Mouse (Mus musculus) bone marrow, adult 2 months (tissue): ENCODE results near the gene Nes. TPM values are rescaled to one million over a fixed set of nuclear protein-coding genes. Genes with fewer than 3 reads are reported as not detected.

Experiments used
- H3K27ac ChIP-seq: fragments of 200-500 bp; 2 replicates; pipeline ENCODE4 v1.5.1; 2012; ENCODE audit warnings: low read depth, mild to moderate bottlenecking, control low read depth, inconsistent platforms, low read length; ENCODE audit not compliant: control insufficient read depth, poor library complexity, insufficient read depth
- H3K4me1 ChIP-seq: fragments of 200-500 bp; 2 replicates; pipeline ENCODE4 v1.6.1; 2011; ENCODE audit warnings: low read length; ENCODE audit not compliant: control insufficient read depth, insufficient read depth
- H3K4me3 ChIP-seq: fragments of 200-500 bp; replicated peaks from 2 replicates; pipeline ENCODE3; 2011; ENCODE audit warnings: mild to moderate bottlenecking, low read depth, low read length, control low read depth; ENCODE audit not compliant: control insufficient read depth
- CTCF ChIP-seq: fragments of 200-500 bp; IDR thresholded peaks from 2 replicates; pipeline ENCODE4 v1.5.1; 2011; ENCODE audit warnings: low read length, control low read depth; ENCODE audit not compliant: control insufficient read depth, insufficient read depth
- POLR2A ChIP-seq: fragments of 200-500 bp; IDR thresholded peaks from 2 replicates; pipeline ENCODE4 v1.6.1; 2011; ENCODE audit warnings: low read depth, mild to moderate bottlenecking, control low read depth, low read length, borderline replicate concordance; ENCODE audit not compliant: control insufficient read depth
- WGBS: fragments of 180-500 bp; shearing (Covaris S2); methylation state at CpG from one replicate; pipeline ENCODE4 v1.1.7; 2018; 5-methylcytosine and 5-hydroxymethylcytosine counted together
- polyA plus RNA-seq: library from polyadenylated mRNA; stranded (reverse); fragments of >200 nt; gene quantifications from 2 replicates; pipeline ENCODE4 v1.2.4, GENCODE M21; 2011; ENCODE audit warnings: low replicate concordance; ENCODE audit not compliant: missing spikeins, insufficient read depth, insufficient read length

Gene Nes
- polyA plus RNA-seq: 0.41 and 0.67 TPM in 2 replicates

DNA sequence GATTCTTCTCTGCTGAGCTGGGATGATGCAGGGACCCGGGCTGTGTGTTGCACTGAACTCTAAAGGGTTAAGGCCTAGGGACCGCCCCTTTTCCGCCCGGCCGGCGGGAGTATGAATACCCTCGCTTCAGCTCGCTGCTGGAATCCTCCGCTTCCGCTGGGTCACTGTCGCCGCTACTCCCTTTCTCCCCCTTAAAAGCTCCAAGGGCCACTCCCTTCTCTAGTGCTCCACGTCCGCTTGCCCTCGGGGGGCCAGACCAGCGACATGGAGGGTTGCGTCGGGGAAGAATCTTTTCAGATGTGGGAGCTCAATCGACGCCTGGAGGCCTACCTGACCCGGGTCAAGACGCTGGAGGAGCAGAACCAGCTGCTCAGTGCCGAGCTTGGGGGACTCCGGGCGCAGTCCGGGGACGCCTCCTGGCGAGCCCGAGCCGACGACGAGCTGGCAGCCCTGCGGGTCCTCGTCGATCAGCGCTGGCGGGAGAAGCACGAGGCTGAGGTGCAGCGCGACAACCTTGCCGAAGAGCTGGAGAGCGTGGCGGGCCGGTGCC is at the start of gene Nes:
Nes (plus strand) TSS at position 140 of the 550 bp plus-strand sequence.
- Histone ChIP-seq H3K4me1 (no peaks in the 10 kb centered on the region), H3K27ac (no peak within 1 kb of the TSS; the same call in 1 of the 2 replicates), H3K4me3 (no peak within 1 kb of the TSS)
- TF ChIP-seq CTCF: no peak
- no peak for TF ChIP-seq POLR2A
- WGBS: 2% methylated on average over 44 of the region's 44 CpGs

DNA sequence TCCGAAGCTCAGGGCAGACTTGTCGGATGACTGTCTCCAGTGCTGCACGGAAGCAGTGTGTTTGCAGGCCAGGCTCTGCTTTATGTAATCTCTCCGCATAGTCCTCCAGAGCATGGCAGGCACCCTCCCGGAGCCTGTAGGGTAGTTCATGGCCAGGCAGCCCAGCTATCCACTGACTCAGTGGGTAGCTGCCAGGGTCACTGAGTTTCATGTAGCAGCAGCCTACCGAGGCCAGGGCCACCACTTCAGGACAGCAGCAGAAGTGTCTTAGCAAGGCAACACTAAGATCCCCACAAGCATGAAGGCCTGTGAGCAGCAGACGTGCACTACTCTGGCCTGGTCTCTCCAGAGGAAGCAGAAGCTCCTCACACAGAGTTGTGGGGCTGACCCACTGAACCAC is 45.9 kb upstream of the Nes start:
- peaks cover 1% of the 10 kb centered on the region; the same call in 1 of the 2 replicates for H3K4me1 ChIP-seq
- 91% methylated on average over 7 of the region's 7 CpGs for WGBS
- H3K27ac ChIP-seq: no peak overlapping the region
- TF ChIP-seq POLR2A: no peak
- TF ChIP-seq CTCF: no peak
- H3K4me3 ChIP-seq: no peak overlapping the region

DNA sequence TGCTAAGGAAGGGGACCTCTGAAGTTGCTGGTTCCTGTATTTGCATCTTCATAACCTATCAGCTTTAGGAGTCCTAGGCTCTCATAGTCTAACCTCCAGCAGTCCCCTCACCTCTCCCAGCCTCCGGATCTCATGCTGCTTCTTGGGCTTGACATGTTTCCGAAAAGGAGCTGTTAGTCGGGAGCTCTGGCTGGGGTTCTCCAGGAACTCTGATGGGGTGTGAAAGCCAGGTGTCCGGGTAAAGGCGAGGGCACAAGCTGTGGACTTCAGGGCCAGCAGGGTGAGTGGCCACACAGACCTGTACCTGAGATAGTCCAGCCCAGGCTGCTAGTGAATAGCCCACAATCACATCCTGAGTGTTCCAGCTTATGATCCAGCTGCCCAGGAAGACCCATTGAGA is 43.4 kb upstream of the Nes start:
- TF ChIP-seq POLR2A (no peak), CTCF (no peak)
- no peak overlapping the region for H3K27ac ChIP-seq
- H3K4me3 ChIP-seq: no peak overlapping the region
- 88% methylated on average over 5 of the region's 5 CpGs for WGBS
- peaks cover 3% of the 10 kb centered on the region; the same call in 1 of the 2 replicates for H3K4me1 ChIP-seq

DNA sequence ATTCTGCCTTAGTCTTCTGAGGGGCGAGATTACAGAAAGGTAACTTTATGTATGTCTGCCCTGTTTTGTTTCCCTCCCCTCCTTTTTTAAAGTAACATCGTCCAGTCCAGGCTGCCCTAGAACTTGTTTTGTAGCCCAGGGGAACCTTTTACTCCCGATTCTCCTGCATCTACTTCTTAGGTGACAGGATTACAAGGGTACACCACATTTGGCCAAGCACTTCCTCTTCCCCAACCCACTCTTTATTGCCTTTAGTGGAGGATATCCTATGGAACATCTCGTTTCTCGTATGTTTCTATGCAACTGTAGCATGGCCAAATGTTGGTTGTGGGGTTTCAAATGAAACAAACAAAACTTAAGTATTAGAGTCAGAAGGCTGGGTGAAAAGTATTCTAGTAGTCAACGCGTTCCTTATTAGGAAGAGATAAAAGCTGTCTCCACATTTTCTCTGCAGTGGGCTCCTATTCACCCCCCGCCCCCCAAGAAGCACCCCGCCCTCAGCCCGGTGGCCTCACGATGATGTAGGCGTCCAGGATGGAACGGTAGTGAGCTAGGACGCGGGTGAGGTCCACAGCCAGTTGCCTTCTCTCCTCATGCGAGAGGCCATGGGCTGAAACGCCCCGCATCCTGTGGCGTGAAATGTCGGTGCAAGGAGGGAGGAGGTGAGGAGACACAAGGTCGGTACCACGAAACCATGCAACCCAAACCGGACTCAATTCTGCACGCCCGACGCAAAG is 41.4 kb upstream of the Nes start:
- Histone ChIP-seq H3K27ac (peak overlapping the region; percentile 79), H3K4me3 (peak overlapping the region; percentile 96), H3K4me1 (peaks cover 3% of the 10 kb centered on the region; the same call in 1 of the 2 replicates)
- TF ChIP-seq CTCF (no peak), POLR2A (no peak)
- WGBS: 2% methylated on average over 26 of the region's 26 CpGs

DNA sequence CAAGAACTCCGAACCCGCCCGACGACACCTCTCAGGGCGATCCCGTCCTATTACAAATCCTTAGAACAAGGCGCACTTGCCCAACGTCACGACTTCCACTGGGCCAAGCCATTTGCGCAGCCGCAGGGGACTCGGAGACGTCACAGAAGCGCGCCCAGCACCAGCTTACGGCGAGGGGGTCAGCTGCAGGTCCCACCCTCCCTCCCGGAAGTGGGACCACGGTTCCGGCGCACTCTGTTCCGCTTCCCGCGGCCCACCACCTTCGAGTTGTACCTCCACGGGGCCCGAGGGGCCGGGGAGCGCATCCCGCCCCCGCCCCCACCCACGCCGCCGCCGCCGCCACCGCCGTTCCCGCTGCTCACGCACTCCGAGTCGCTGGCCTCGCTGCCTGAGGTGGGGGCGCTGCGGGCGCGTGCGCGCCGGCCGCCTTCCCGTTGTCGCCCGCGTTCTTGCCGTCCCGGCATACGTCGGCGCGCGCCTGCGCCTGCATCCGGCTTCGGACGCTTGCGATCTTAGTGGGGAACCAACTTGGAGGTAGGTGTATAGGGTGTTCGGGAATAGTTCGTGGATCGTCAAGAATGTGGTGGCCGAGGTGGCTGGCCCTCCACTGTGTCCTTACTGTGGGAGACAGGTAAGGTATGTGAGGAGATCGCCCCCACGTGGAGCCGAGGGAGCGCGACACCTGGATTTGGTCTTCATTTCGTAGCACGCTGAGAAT is 40.6 kb upstream of the Nes start, which contains the start of the genes Isg20l2 and Rrnad1:
Isg20l2 (plus strand) TSS at position 237 of the 718 bp plus-strand sequence.
Rrnad1 (minus strand) TSS at position 640 of the 718 bp plus-strand sequence.
- Histone ChIP-seq H3K4me3 (peak within 1 kb of the TSS; percentile 96), H3K4me1 (peaks cover 3% of the 10 kb centered on the region; the same call in 1 of the 2 replicates), H3K27ac (peak within 1 kb of the TSS; percentile 79)
- WGBS: under 1% methylated on average over 78 of the region's 78 CpGs
- TF ChIP-seq CTCF (peak; percentile 87), POLR2A (peak; percentile 70; the same call in 1 of the 2 replicates)

DNA sequence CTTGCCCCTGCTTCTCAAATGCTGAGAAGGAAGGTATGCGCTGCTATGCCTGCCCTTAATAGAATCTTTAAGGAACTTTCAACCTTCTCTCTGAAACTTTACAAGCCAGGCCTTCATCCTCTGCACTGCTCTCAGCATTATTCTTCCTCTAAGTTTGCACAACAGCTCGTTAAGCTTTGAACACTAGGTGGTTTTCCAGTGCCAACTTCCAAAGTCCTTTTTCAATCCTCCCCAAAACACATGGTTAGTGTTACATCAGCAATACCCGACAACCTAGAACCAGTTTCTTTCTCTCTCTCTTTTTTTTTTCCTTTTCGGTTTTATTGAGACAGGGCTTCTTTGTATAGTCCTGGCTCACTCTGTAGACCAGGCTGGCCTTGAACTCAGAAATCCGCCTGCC is 36.9 kb upstream of the Nes start:
- H3K27ac ChIP-seq: no peak overlapping the region
- peaks cover 2% of the 10 kb centered on the region; the same call in 1 of the 2 replicates for H3K4me1 ChIP-seq
- WGBS: 73% methylated on average over 5 of the region's 5 CpGs
- TF ChIP-seq CTCF (no peak), POLR2A (no peak)
- H3K4me3 ChIP-seq: no peak overlapping the region

DNA sequence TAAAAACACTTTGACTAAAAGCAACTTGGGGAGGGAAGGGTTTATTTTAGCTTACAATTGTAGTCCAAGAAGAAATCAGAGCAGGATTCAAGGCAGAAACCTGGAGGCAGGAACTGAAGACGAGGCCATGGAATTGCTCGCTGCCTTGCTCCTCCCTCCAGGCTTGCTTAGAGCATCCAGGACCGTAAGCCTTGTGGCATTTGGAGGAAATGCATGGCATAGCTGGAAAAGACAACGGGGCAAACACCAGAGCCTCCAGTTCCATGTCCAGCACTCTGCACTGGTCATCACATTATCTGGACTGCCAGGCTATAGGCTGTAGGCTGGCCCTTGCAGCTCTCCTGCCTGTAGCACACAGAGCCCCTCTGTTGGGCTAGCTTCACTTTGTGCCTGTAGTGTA is 36.4 kb upstream of the Nes start:
- H3K27ac ChIP-seq: no peak overlapping the region
- no peak for TF ChIP-seq CTCF
- no peak for TF ChIP-seq POLR2A
- H3K4me1 ChIP-seq: peaks cover 1% of the 10 kb centered on the region; the same call in 1 of the 2 replicates
- no peak overlapping the region for H3K4me3 ChIP-seq
- WGBS: 74% methylated on average over 4 of the region's 4 CpGs

DNA sequence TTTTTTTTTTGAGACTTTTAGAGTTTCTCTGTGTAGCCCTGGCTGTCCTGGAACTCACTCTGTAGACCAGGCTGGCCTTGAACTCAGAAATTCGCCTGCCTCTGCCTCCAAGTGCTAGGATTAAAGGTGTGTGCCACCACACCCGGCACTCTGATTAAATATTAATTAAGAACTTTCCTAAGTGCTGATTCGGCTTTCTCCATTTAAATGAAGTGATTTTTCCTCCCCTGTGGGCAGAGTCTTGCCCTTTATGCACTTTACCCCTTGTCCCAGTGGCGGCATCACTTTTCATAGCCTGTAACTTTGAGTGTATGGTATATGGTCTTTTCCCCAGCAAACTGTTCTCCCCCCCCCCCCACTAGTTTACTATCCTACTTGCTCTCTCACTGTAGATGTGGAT is 35.7 kb upstream of the Nes start:
- H3K4me1 ChIP-seq: peaks cover 1% of the 10 kb centered on the region; the same call in 1 of the 2 replicates
- 79% methylated on average over 4 of the region's 4 CpGs for WGBS

More for the DNA sequence above, 35.7 kb upstream of the Nes start:
- Histone ChIP-seq H3K4me3 (no peak overlapping the region), H3K27ac (no peak overlapping the region)
- TF ChIP-seq POLR2A (no peak), CTCF (no peak)
